Mouse (Mus musculus): ENCODE data around the gene Nme3.

DNA sequence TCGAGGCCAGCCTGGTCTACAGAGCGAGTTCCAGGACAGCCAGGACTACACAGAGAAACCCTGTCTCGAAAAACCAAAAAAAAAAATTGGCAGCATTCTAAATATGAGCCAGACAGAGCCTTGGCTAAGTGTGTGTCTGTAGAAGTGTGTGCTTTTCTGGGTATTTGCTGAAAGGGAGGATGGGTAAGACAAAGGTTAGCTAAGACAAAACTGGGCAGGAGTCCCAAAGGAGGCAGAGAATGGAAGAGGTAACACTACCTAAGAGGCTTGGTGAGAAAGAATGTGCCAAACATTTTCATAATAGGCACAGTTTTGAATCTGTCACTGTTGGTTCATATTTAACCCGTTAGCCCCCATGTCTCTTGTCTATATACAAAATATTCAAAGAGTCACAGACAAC, 36.1 kb downstream of the Nme3 start:
- no peak for TF ChIP-seq FLI1 (IDR thresholded peaks at IDR 0.05; ENCODE audit: low read length)
- no peak for TF ChIP-seq GATA1 (IDR thresholded peaks at IDR 0.05; ENCODE audit: borderline replicate concordance, low read length)
